ENCODE assay signal across 13 mouse cellular contexts in the genomic region with DNA sequence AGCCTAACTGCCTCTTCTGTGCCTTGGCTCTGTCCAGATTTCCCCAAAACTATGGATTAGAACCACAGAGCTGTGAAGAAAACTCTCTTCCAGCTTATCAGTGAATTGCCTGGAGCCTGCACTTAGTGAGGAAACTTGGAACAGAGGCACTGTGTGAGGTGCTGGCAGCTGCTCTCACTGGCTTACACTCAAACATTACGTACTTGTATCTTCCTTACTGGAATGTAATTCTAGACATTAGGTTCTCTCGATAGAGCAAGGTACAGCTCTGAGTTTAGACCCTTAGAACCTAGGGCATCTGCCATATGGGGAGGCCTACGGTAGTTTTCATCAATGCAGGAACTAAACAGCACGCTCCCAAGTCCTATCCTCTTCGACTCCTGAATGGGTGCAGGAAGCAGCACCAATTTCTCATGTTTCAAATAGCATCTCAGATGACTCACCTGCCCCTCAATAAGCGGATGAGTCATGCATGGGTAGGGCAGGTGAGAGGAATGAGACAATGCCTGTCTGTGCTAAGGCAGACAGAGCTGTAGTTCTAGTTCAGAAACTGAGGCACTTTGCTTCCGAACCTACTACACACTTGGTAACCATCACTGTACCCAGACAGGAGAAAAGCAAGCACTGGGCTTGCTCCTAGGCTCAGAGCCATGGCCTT. TPM values are rescaled to one million over a fixed set of nuclear protein-coding genes. Genes with fewer than 3 reads are reported as not detected.
DNase-seq lines count a peak whose midpoint lies in the region.
"Had no signal": no experiment of that assay in that cellular context is flagged by ENCODE, and none has a peak within 500 bp of the region (broad histone marks: within the 10 kb centered on the region; RNA-seq: fewer than 3 reads in every experiment).

No protein-coding gene starts in this region.

- intact Hi-C loops in gastrocnemius, postnatal 14 days (cut with DNase I; ENCODE audit: low total_unique reads) = no loop called here
- intact Hi-C loops in heart, postnatal 14 days (cut with DNase I) = no loop called here

- peak; percentile 29 for DNase-seq in gastrocnemius, adult 18-20 months (ENCODE audit: low spot score)
- DNase-seq in gastrocnemius, postnatal 14 days = no peak
- DNase-seq in right cerebral cortex, adult 2 months (ENCODE audit: low spot score in 2 of 2) = peak; percentile 27 to 31
- no peak for DNase-seq in right cerebral cortex, postnatal 36 days (ENCODE audit: low spot score in 2 of 2)
- DNase-seq in heart, postnatal 14 days = peak; percentile 18 to 43
- DNase-seq in adrenal gland, postnatal 25 days = no peak
- no peak for DNase-seq in urinary bladder, postnatal 10 days (ENCODE audit: low spot score)
- DNase-seq: kidney, adult 2 months; kidney, postnatal 4 days; layer of hippocampus, postnatal 36 days; midbrain, embryonic 14.5 days; thymus, postnatal 36 days had no signal

RNA-seq across cellular contexts. Expression of a gene that starts 38.2 kb away (rescaled TPM):
- 10 to 100 TPM in 1 of 2 experiments, 1 to 10 TPM in 1; 9.3 to 10.6 TPM for total RNA-seq in gastrocnemius, adult 18-20 months (2021)
- 10 to 100 TPM in 1 of 2 experiments, 1 to 10 TPM in 1; 9.5 to 11.1 TPM for total RNA-seq in gastrocnemius, postnatal 14 days (2021)
- 10 to 100 TPM; 13.8 to 15.1 TPM for total RNA-seq in heart, postnatal 14 days (2021)
- total RNA-seq in adrenal gland, postnatal 25 days (2021) = 60.4 and 87.3 TPM in 2 replicates

RNA-seq across cellular contexts. Expression of a gene that starts 53.1 kb away (rescaled TPM):
- total RNA-seq in gastrocnemius, adult 18-20 months (2021) = under 1 TPM; 0.40 to 0.41 TPM
- total RNA-seq in gastrocnemius, postnatal 14 days (2021) = 1 to 10 TPM; 2.4 to 2.5 TPM
- total RNA-seq in heart, postnatal 14 days (2021) = 1 to 10 TPM; 3.3 to 3.5 TPM
- total RNA-seq in adrenal gland, postnatal 25 days (2021) = 6.7 and 7.8 TPM in 2 replicates
- total RNA-seq: G1E had no signal

Comparison
In these comparisons a context has a peak if more than half of its experiments do, and no peak if none do; other contexts are left out.
1. DNase-seq: peak in gastrocnemius, adult 18-20 months (single experiment), right cerebral cortex, adult 2 months (2 of 2) and heart, postnatal 14 days (2 of 2); none in gastrocnemius, postnatal 14 days (single experiment), right cerebral cortex, postnatal 36 days (0 of 2), adrenal gland, postnatal 25 days (single experiment) and urinary bladder, postnatal 10 days (single experiment).